ENCODE assay signal across 8 mouse cellular contexts in genomic region chr9:102649917-102650527, GRCm38 (mm10). TPM values are rescaled to one million over a fixed set of nuclear protein-coding genes. Genes with fewer than 3 reads are reported as not detected.
DNase-seq lines count a peak whose midpoint lies in the region; ATAC-seq lines count a peak whose summit lies in the region.

No protein-coding gene starts in this region.

- H3K9me3 ChIP-seq in kidney, embryonic 16.5 days (ENCODE audit: low read length): no peaks in the 10 kb centered on the region
- no peaks in the 10 kb centered on the region for H3K9me3 ChIP-seq in hindbrain, embryonic 16.5 days (ENCODE audit: control insufficient read depth, low read length)

- H3K4me2 ChIP-seq in kidney, embryonic 16.5 days (replicated peaks; ENCODE audit: low read depth, low read length): 0 out of 2 replicates have a peak overlapping the region, but pooled peaks have one; percentile 3
- peak overlapping the region; percentile 41 for H3K4me2 ChIP-seq in hindbrain, embryonic 16.5 days (ENCODE audit: low read length)

- no peak overlapping the region for H3K27ac ChIP-seq in kidney, embryonic 16.5 days (ENCODE audit: low read length)
- H3K27ac ChIP-seq in hindbrain, embryonic 16.5 days (ENCODE audit: low read depth, low read length): peak overlapping the region; percentile 36; the same call in 1 of the 2 replicates

- no peak overlapping the region for H3K9ac ChIP-seq in kidney, embryonic 16.5 days (replicated peaks; ENCODE audit: low read length)
- peak overlapping the region; percentile 14; the same call in 1 of the 2 replicates for H3K9ac ChIP-seq in hindbrain, embryonic 16.5 days (ENCODE audit: low read depth, low read length)

- no peak for DNase-seq in kidney, adult 9 months
- peak; percentile 72 for DNase-seq in embryo, embryonic 11.5 days (ENCODE audit: low read depth, low spot score)
- peak; percentile 43 for DNase-seq in retina, embryonic 14.5 days (ENCODE audit: low spot score)
- no peak for DNase-seq in spleen, postnatal 4 days (ENCODE audit: low spot score in 2 of 2)
- no peak for DNase-seq in spleen, postnatal 10 days (ENCODE audit: low spot score in 2 of 2)
- no peak for DNase-seq in ovary, postnatal 10 days (ENCODE audit: low spot score)

- H3K27me3 ChIP-seq in kidney, embryonic 16.5 days (ENCODE audit: insufficient read depth, low read length): no peaks in the 10 kb centered on the region; the same call in 1 of the 2 replicates
- no peaks in the 10 kb centered on the region for H3K27me3 ChIP-seq in hindbrain, embryonic 16.5 days (replicated peaks; ENCODE audit: control insufficient read depth, insufficient read depth, low read length)

- WGBS in kidney, embryonic 16.5 days: 31% methylated on average over 17 of the region's 17 CpGs
- 29% methylated on average over 17 of the region's 17 CpGs for WGBS in hindbrain, embryonic 16.5 days

- H3K36me3 ChIP-seq in kidney, embryonic 16.5 days (ENCODE audit: insufficient read depth, low read length): no peaks in the 10 kb centered on the region
- no peaks in the 10 kb centered on the region for H3K36me3 ChIP-seq in hindbrain, embryonic 16.5 days (ENCODE audit: control insufficient read depth, insufficient read depth, low read length)

- no peak overlapping the region for H3K4me3 ChIP-seq in kidney, embryonic 16.5 days (ENCODE audit: low read length)
- H3K4me3 ChIP-seq in hindbrain, embryonic 16.5 days (ENCODE audit: low read length): no peak overlapping the region

- peaks cover 23% of the 10 kb centered on the region for H3K4me1 ChIP-seq in kidney, embryonic 16.5 days (ENCODE audit: insufficient read depth, low read length)
- H3K4me1 ChIP-seq in hindbrain, embryonic 16.5 days (ENCODE audit: control insufficient read depth, insufficient read depth, low read depth, low read length): peaks cover 16% of the 10 kb centered on the region

- ATAC-seq in kidney, embryonic 16.5 days (ENCODE audit: low FRiP score, low TSS enrichment): peak; percentile 77; the same call in 1 of the 2 replicates
- ATAC-seq in hindbrain, embryonic 16.5 days: peak; percentile 75

RNA-seq across cellular contexts. Expression of gene Cep63, which starts 23.7 kb away (rescaled TPM):
- 56.5 and 60.6 TPM in 2 replicates for polyA plus RNA-seq in kidney, embryonic 16.5 days (2015; fragmentation: Nextera tagmentation; extraction: Ambion mirVana)
- polyA plus RNA-seq in hindbrain, embryonic 16.5 days (2015; fragmentation: Nextera tagmentation; extraction: Ambion mirVana): 33.2 and 34.4 TPM in 2 replicates

RNA-seq across cellular contexts. Expression of gene Anapc13, which starts 23.9 kb away (rescaled TPM):
- 171 and 179 TPM in 2 replicates for polyA plus RNA-seq in kidney, embryonic 16.5 days (2015; fragmentation: Nextera tagmentation; extraction: Ambion mirVana)
- 133 and 146 TPM in 2 replicates for polyA plus RNA-seq in hindbrain, embryonic 16.5 days (2015; fragmentation: Nextera tagmentation; extraction: Ambion mirVana)

Comparison
In these comparisons a context has a peak if more than half of its experiments do, and no peak if none do; other contexts are left out.
1. DNase-seq: peak in embryo, embryonic 11.5 days (single experiment) and retina, embryonic 14.5 days (single experiment); none in kidney, adult 9 months (single experiment), spleen, postnatal 4 days (0 of 2), spleen, postnatal 10 days (0 of 2) and ovary, postnatal 10 days (single experiment).